Mouse (Mus musculus): ENCODE data around the gene Gm47995. TPM values are rescaled to one million over a fixed set of nuclear protein-coding genes. Genes with fewer than 3 reads are reported as not detected.
"Not testable (repeated sequence)": the region's sequence is repeated elsewhere in the genome, so short reads cannot be mapped to it uniquely, and the experiment has no call there.

Gene Gm47995
- polyA plus RNA-seq, 1 experiment from 2014 or later: not detected

DNA sequence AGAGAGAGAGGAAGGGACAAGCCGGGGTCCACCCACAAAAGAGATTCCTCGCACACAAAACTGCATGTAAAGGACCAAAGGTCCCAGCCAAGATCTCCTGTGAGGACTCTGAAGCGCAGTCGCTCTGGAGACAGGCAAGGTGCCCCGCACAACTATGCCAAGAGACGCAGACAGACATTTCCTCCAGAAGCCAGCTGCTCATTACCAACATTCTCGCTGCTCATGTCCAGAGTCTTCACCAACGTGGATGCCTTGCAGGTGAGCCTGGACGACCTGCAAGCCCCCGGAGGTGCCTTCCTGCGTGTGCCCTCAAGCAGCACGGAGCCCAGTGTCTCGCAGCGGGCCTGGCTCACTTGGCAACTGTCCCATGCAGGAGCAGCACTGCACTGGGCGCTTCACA, 5.5 kb upstream of the Gm47995 start:
- not testable (repeated sequence) for H3K36me3 ChIP-seq (replicated peaks; ENCODE audit: control insufficient read depth, insufficient read depth, low read depth, low read length); H3K9ac ChIP-seq (replicated peaks; ENCODE audit: low read length); H3K4me3 ChIP-seq (ENCODE audit: low read depth, low read length); H3K9me3 ChIP-seq (replicated peaks; ENCODE audit: control insufficient read depth, low read length); H3K4me2 ChIP-seq (ENCODE audit: low read depth, low read length); DNase-seq (ENCODE audit: low spot score); H3K27ac ChIP-seq (replicated peaks; ENCODE audit: low read depth, low read length); H3K4me1 ChIP-seq (ENCODE audit: control insufficient read depth, insufficient read depth, low read length); H3K27me3 ChIP-seq (ENCODE audit: control insufficient read depth, insufficient read depth, low read length); ATAC-seq (replicated peaks; ENCODE audit: insufficient number of reproducible peaks, low FRiP score, low TSS enrichment, low read depth)
- WGBS: 92% methylated on average over 12 of the region's 15 CpGs

DNA sequence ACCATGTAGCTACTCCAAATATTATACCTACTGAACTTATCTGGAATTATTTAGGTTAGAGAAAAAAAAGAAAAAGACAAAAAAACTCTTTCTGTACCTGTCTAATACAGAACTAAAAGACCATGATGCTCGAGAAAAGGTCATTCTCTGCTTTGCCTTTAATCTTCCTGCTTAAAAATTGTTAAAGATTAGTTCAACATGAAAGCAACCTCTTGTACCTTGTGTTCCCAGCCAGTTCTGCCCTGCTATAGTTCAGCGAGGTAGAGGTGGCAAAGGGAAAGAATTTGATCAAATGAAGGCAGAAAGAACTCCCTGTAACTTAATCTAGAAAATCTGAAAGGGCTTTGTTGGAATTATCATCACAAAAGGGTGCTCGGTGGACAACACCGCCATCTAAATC, 2.3 kb upstream of the Gm47995 start:
- not testable (repeated sequence) for H3K4me2 ChIP-seq (ENCODE audit: low read depth, low read length); H3K27ac ChIP-seq (replicated peaks; ENCODE audit: low read depth, low read length); DNase-seq (ENCODE audit: low spot score); H3K4me1 ChIP-seq (ENCODE audit: control insufficient read depth, insufficient read depth, low read length); H3K27me3 ChIP-seq (ENCODE audit: control insufficient read depth, insufficient read depth, low read length); H3K36me3 ChIP-seq (replicated peaks; ENCODE audit: control insufficient read depth, insufficient read depth, low read depth, low read length); H3K9ac ChIP-seq (replicated peaks; ENCODE audit: low read length); H3K4me3 ChIP-seq (ENCODE audit: low read depth, low read length); ATAC-seq (replicated peaks; ENCODE audit: insufficient number of reproducible peaks, low FRiP score, low TSS enrichment, low read depth); H3K9me3 ChIP-seq (replicated peaks; ENCODE audit: control insufficient read depth, low read length)
- 75% methylated on average over 4 of the region's 4 CpGs for WGBS

GRCm38 (mm10) chr1:151196690-151197089, 1.6 kb upstream of the Gm47995 start:
- not testable (repeated sequence) for H3K4me3 ChIP-seq (ENCODE audit: low read depth, low read length); H3K9me3 ChIP-seq (replicated peaks; ENCODE audit: control insufficient read depth, low read length); H3K9ac ChIP-seq (replicated peaks; ENCODE audit: low read length); ATAC-seq (replicated peaks; ENCODE audit: insufficient number of reproducible peaks, low FRiP score, low TSS enrichment, low read depth); H3K4me2 ChIP-seq (ENCODE audit: low read depth, low read length); H3K36me3 ChIP-seq (replicated peaks; ENCODE audit: control insufficient read depth, insufficient read depth, low read depth, low read length); H3K4me1 ChIP-seq (ENCODE audit: control insufficient read depth, insufficient read depth, low read length); H3K27me3 ChIP-seq (ENCODE audit: control insufficient read depth, insufficient read depth, low read length); H3K27ac ChIP-seq (replicated peaks; ENCODE audit: low read depth, low read length); DNase-seq (ENCODE audit: low spot score)
- WGBS: 84% methylated on average over 3 of the region's 3 CpGs

- H3K27ac ChIP-seq (replicated peaks; ENCODE audit: low read depth, low read length); ATAC-seq (replicated peaks; ENCODE audit: insufficient number of reproducible peaks, low FRiP score, low TSS enrichment, low read depth); H3K4me3 ChIP-seq (ENCODE audit: low read depth, low read length); DNase-seq (ENCODE audit: low spot score); H3K4me1 ChIP-seq (ENCODE audit: control insufficient read depth, insufficient read depth, low read length); H3K9ac ChIP-seq (replicated peaks; ENCODE audit: low read length); H3K4me2 ChIP-seq (ENCODE audit: low read depth, low read length); H3K9me3 ChIP-seq (replicated peaks; ENCODE audit: control insufficient read depth, low read length); H3K36me3 ChIP-seq (replicated peaks; ENCODE audit: control insufficient read depth, insufficient read depth, low read depth, low read length); H3K27me3 ChIP-seq (ENCODE audit: control insufficient read depth, insufficient read depth, low read length): not testable (repeated sequence)
Measured at GRCm38 (mm10) chr1:151200620-151201019, 2.4 kb downstream of the Gm47995 start.

GRCm38 (mm10) chr1:151202771-151203170, 4.5 kb downstream of the Gm47995 start:
- H3K9ac ChIP-seq (replicated peaks; ENCODE audit: low read length); H3K36me3 ChIP-seq (replicated peaks; ENCODE audit: control insufficient read depth, insufficient read depth, low read depth, low read length); H3K4me2 ChIP-seq (ENCODE audit: low read depth, low read length); H3K27ac ChIP-seq (replicated peaks; ENCODE audit: low read depth, low read length); H3K9me3 ChIP-seq (replicated peaks; ENCODE audit: control insufficient read depth, low read length); ATAC-seq (replicated peaks; ENCODE audit: insufficient number of reproducible peaks, low FRiP score, low TSS enrichment, low read depth); H3K4me1 ChIP-seq (ENCODE audit: control insufficient read depth, insufficient read depth, low read length); H3K4me3 ChIP-seq (ENCODE audit: low read depth, low read length); H3K27me3 ChIP-seq (ENCODE audit: control insufficient read depth, insufficient read depth, low read length); DNase-seq (ENCODE audit: low spot score): not testable (repeated sequence)
- WGBS: 89% methylated on average over 3 of the region's 5 CpGs

DNA sequence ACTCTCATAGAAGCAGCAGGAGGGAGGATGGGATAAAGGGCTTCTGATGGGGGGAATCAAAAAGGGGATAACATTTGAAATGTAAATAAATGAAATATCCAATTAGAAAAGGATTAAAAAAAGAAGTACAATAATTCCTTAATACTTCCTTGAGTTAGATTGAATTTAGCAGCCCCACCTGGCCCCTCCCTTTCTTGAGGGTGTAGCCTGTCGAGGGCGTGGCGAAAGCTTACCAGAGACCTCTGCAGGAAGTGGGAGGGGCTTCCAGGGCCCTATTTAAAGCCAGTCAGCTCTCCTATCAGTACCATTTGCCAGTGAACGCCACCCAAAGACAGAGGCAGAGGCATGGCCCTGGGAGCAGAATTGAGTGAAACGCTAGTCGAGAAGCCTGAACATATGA, 5.6 kb downstream of the Gm47995 start, which contains the start of gene 3110040M04Rik:
Gene 3110040M04Rik (plus strand): TSS at position 304 of the 400 bp plus-strand sequence.
- H3K4me2 ChIP-seq (ENCODE audit: low read depth, low read length); H3K27me3 ChIP-seq (ENCODE audit: control insufficient read depth, insufficient read depth, low read length); H3K4me3 ChIP-seq (ENCODE audit: low read depth, low read length); H3K27ac ChIP-seq (replicated peaks; ENCODE audit: low read depth, low read length); H3K9me3 ChIP-seq (replicated peaks; ENCODE audit: control insufficient read depth, low read length); H3K36me3 ChIP-seq (replicated peaks; ENCODE audit: control insufficient read depth, insufficient read depth, low read depth, low read length); ATAC-seq (replicated peaks; ENCODE audit: insufficient number of reproducible peaks, low FRiP score, low TSS enrichment, low read depth); H3K9ac ChIP-seq (replicated peaks; ENCODE audit: low read length); H3K4me1 ChIP-seq (ENCODE audit: control insufficient read depth, insufficient read depth, low read length); DNase-seq (ENCODE audit: low spot score): not testable (repeated sequence)
- no CpG with 5 or more reads among the region's 6 CpGs for WGBS

DNA sequence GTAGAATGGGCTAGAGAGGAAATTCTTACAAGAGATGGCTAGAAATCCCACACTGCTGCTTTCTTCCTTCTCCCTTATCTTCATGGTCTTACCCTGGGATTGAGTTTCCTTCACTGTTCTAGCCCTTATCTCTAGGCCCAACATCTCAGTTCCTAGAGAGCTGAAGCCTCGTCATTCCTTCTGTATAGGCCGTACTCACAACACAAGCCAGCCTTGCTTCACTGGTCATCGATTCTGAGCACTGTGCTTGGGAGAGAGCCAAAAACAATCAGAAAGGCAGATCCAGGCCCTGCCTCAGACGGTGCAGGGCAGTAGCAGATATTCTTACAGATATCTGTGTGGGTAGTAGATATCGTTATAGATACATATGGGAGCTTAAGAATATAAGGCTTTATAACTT, 10.2 kb downstream of the Gm47995 start:
- not testable (repeated sequence) for H3K4me3 ChIP-seq (ENCODE audit: low read depth, low read length); H3K9ac ChIP-seq (replicated peaks; ENCODE audit: low read length); H3K9me3 ChIP-seq (replicated peaks; ENCODE audit: control insufficient read depth, low read length); H3K4me2 ChIP-seq (ENCODE audit: low read depth, low read length); H3K4me1 ChIP-seq (ENCODE audit: control insufficient read depth, insufficient read depth, low read length); ATAC-seq (replicated peaks; ENCODE audit: insufficient number of reproducible peaks, low FRiP score, low TSS enrichment, low read depth); DNase-seq (ENCODE audit: low spot score); H3K36me3 ChIP-seq (replicated peaks; ENCODE audit: control insufficient read depth, insufficient read depth, low read depth, low read length); H3K27me3 ChIP-seq (ENCODE audit: control insufficient read depth, insufficient read depth, low read length); H3K27ac ChIP-seq (replicated peaks; ENCODE audit: low read depth, low read length)
- 76% methylated on average over 3 of the region's 5 CpGs for WGBS

- H3K27me3 ChIP-seq (ENCODE audit: control insufficient read depth, insufficient read depth, low read length); H3K27ac ChIP-seq (replicated peaks; ENCODE audit: low read depth, low read length); H3K4me3 ChIP-seq (ENCODE audit: low read depth, low read length); H3K36me3 ChIP-seq (replicated peaks; ENCODE audit: control insufficient read depth, insufficient read depth, low read depth, low read length); ATAC-seq (replicated peaks; ENCODE audit: insufficient number of reproducible peaks, low FRiP score, low TSS enrichment, low read depth); H3K9me3 ChIP-seq (replicated peaks; ENCODE audit: control insufficient read depth, low read length); H3K9ac ChIP-seq (replicated peaks; ENCODE audit: low read length); DNase-seq (ENCODE audit: low spot score); H3K4me2 ChIP-seq (ENCODE audit: low read depth, low read length); H3K4me1 ChIP-seq (ENCODE audit: control insufficient read depth, insufficient read depth, low read length): not testable (repeated sequence)
Measured at GRCm38 (mm10) chr1:151208944-151209343, 10.7 kb downstream of the Gm47995 start.

Measured in embryonic facial prominence, embryonic 11.5 days (tissue).